Mouse (Mus musculus) forebrain, postnatal 0 days (tissue): Measurements from ENCODE around the gene Nav3. TPM values are rescaled to one million over a fixed set of nuclear protein-coding genes. Genes with fewer than 3 reads are reported as not detected.
A peak's percentile ranks its signal among the peaks of the same experiment; 100 is the strongest.

ENCODE experiments used
- ATAC-seq: fragments of 200-750 bp; cut with Nextera tagmentation; 2 replicates; pipeline ENCODE4 v1.8.0; 2017; ENCODE audit warnings: mild to moderate bottlenecking, moderate library complexity
- DNase-seq: peaks from one replicate; pipeline ENCODE4 v3.0.0-alpha.2; 2015
- H3K27ac ChIP-seq: fragments of 300-500 bp; sonication (generic); 2 replicates; pipeline ENCODE4 v1.5.1; 2014; ENCODE audit warnings: low read depth, mild to moderate bottlenecking, antibody characterized with exemption, low read length, moderate library complexity, mixed read lengths
- H3K27me3 ChIP-seq: fragments of 300-500 bp; sonication (generic); 2 replicates; pipeline ENCODE4 v1.6.1; 2014; ENCODE audit warnings: mild to moderate bottlenecking, low read length, mixed read lengths; ENCODE audit not compliant: insufficient read depth
- H3K36me3 ChIP-seq: fragments of 300-500 bp; sonication (generic); 2 replicates; pipeline ENCODE4 v1.6.1; 2014; ENCODE audit warnings: mild to moderate bottlenecking, moderate library complexity; ENCODE audit not compliant: insufficient read depth
- H3K4me1 ChIP-seq: fragments of 300-500 bp; sonication (generic); 2 replicates; pipeline ENCODE4 v1.6.1; 2014; ENCODE audit warnings: antibody characterized with exemption; ENCODE audit not compliant: insufficient read depth
- H3K4me2 ChIP-seq: fragments of 300-500 bp; sonication (generic); 2 replicates; pipeline ENCODE4 v1.6.1; 2014; ENCODE audit warnings: low read depth, mild to moderate bottlenecking, moderate library complexity
- H3K4me3 ChIP-seq: fragments of 300-500 bp; sonication (generic); 2 replicates; pipeline ENCODE4 v1.5.1; 2014; ENCODE audit warnings: low read depth, low read length, mixed read lengths
- H3K9ac ChIP-seq: fragments of 300-500 bp; sonication (generic); 2 replicates; pipeline ENCODE4 v1.6.1; 2014; ENCODE audit warnings: mild to moderate bottlenecking
- H3K9me3 ChIP-seq: fragments of 300-500 bp; sonication (generic); 2 replicates; pipeline ENCODE4 v1.6.1; 2016; ENCODE audit warnings: low read length
- CTCF ChIP-seq: sonication (generic); IDR thresholded peaks from 2 replicates; pipeline ENCODE4 v1.5.1; 2016; ENCODE audit warnings: antibody characterized with exemption, control low read depth, low read depth
- WGBS: fragments of 180-500 bp; shearing (Covaris S2); extraction: QIAGEN DNeasy Blood & Tissue Kit; methylation state at CpG from one replicate; pipeline ENCODE4 v1.1.7; 2014; 5-methylcytosine and 5-hydroxymethylcytosine counted together
- polyA plus RNA-seq: library from polyadenylated mRNA; unstranded; fragments of >200 nt; fragmentation: Nextera tagmentation; extraction: Ambion mirVana; gene quantifications from 2 replicates; pipeline ENCODE4 v1.2.1, GENCODE M21; 2015
- total RNA-seq: library from RNA; depleted of rRNA; stranded (reverse); fragments of >200 nt; gene quantifications from 2 replicates; pipeline ENCODE4 v1.2.3, GENCODE M21; 2014

The Nav3 gene
- total and polyA plus RNA-seq, 2 experiments from 2014 or later, result 20.1 to 119 TPM

DNA sequence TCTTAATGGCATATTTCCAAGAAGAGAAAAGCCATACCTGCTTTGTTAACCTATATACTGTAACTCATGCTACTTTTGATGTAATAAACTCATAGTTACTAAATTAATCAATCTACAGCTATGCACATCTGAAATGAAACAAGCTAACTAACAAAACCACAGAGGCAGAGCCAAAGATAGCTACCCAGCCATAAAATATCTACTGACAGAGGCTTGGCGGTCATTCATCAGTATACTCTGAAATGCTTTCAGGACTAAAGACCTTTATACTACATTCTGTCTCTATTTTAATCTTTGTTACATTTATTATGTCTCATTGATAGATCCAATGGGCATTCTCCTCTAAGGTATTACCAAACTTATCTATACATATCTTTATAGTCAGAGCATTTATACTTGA lies 185.4 kb downstream of the Nav3 start:
- DNase-seq (no peak), ATAC-seq (no peak)
- TF ChIP-seq CTCF, result no peak
- Histone ChIP-seq H3K9me3 (no peaks in the 10 kb centered on the region), H3K4me1 (no peaks in the 10 kb centered on the region; the same call in 1 of the 2 replicates), H3K4me2 (no peak overlapping the region), H3K36me3 (no peaks in the 10 kb centered on the region), H3K27me3 (no peaks in the 10 kb centered on the region), H3K27ac (no peak overlapping the region), H3K9ac (no peak overlapping the region), H3K4me3 (no peak overlapping the region)
- WGBS, result 65% methylated on average over 1 of the region's 1 CpGs

DNA sequence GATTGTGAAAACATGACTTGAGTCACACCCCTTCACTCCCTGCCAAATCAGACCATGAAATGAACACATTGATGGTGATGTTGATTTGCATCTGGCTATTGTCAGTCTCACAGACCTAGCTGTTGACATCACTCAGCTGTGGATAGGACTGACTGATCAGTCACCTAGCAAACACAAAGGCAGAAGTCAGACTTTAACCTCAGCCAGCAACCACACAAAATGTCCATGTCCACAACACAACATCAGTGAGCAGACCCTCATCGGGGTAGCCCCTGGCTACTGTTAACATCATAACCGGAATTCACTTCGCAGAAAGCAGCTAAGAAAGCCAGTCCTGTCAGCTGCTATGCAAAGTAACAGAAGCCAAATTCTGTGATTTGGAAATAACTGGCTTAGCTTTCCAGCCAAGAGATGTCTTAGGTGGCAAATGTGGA lies 213.9 kb downstream of the Nav3 start:
- 0 out of 2 replicates have a peak, but pooled peaks cover 2% of the 10 kb centered on the region for H3K4me1 ChIP-seq
- no peak overlapping the region for H3K4me2 ChIP-seq
- H3K9ac ChIP-seq, result no peak overlapping the region
- no peaks in the 10 kb centered on the region for H3K9me3 ChIP-seq
- no peaks in the 10 kb centered on the region for H3K36me3 ChIP-seq
- WGBS, result 33% methylated on average over 3 of the region's 3 CpGs
- no peaks in the 10 kb centered on the region for H3K27me3 ChIP-seq
- peak overlapping the region; percentile 58; the same call in 1 of the 2 replicates for H3K27ac ChIP-seq
- TF ChIP-seq CTCF, result no peak
- DNase-seq, result peak; percentile 49
- ATAC-seq, result peak; percentile 54
- no peak overlapping the region for H3K4me3 ChIP-seq

DNA sequence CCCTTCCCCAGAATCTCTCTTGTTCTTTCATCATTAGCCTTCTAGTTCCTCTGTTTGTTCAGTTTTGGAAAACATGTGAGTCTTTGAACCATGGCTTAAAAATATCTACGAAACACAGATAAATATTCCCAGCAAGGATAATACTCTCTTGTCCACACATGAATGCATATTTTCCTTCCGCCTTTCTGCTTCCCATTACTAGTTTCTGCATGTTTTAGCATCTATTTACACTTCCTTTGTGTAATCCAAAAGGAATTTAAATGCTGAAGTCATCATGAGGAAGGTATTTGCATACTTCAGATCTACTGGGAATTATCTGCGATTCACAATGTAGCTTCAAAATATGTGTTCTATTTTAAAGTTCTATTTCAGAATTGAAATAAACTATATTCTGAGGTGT lies 215.3 kb downstream of the Nav3 start:
- H3K4me2 ChIP-seq, result no peak overlapping the region
- H3K4me3 ChIP-seq, result no peak overlapping the region
- no peaks in the 10 kb centered on the region for H3K9me3 ChIP-seq
- no peak overlapping the region for H3K27ac ChIP-seq
- DNase-seq (peak; percentile 17), ATAC-seq (peak; percentile 27; the same call in 1 of the 2 replicates)
- H3K9ac ChIP-seq, result no peak overlapping the region
- 0 out of 2 replicates have a peak, but pooled peaks cover 2% of the 10 kb centered on the region for H3K4me1 ChIP-seq
- 26% methylated on average over 3 of the region's 3 CpGs for WGBS
- H3K36me3 ChIP-seq, result no peaks in the 10 kb centered on the region
- TF ChIP-seq CTCF, result no peak
- H3K27me3 ChIP-seq, result no peaks in the 10 kb centered on the region

DNA sequence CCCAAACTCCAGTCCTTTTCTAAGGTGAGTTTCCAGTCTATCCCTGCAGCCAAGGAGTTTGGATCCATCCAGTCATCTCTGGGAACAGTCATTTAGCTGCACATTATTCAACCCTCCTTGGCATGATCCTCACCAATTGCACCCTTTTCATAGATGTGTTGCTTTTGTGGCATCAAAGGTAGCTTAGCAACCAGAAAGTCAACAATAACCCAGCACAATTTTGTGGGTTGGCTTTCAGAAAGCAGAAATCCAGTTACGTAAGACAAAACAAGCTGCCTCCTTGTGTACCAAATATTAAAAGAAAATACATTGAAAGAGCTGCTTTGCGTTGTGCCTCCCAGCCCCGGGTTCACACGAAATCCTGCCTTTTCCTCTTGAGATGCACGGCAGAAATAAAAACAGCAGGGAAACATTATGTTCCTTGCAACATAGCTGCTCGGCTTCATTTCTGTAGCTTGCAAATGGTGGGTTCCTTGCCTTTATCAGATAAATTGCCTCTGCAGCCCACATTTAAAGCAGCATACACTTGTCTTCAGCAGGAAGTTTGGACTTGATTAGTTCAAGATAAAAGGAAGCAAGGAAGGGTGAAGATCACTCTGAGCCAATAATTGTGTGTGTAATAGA lies 222.6 kb downstream of the Nav3 start:
- no peaks in the 10 kb centered on the region for H3K27me3 ChIP-seq

DNA sequence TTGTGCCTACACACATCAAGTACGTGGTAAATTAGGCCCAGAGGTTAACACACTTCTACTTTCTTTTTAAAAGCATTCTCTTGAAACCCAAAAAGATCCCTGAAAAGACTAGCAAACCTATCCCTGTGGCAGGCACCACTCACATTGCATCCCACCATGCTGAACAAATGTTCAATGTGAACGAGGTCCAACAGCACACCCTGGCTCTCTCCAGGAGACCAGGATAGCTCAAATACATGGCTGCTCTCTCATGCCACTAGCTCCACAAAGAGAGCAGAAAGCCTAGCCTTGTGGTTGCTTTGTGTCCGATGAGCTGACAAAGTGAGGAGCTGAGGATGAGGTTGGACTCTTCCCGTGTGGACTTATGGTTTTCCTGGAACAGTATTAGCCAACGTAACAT lies 249.6 kb downstream of the Nav3 start:
- H3K4me2 ChIP-seq, result no peak overlapping the region
- 72% methylated on average over 5 of the region's 5 CpGs for WGBS
- no peaks in the 10 kb centered on the region for H3K27me3 ChIP-seq
- no peak overlapping the region for H3K4me3 ChIP-seq
- H3K4me1 ChIP-seq, result peaks cover 6% of the 10 kb centered on the region
- no peak for ATAC-seq
- H3K9ac ChIP-seq, result no peak overlapping the region
- no peak for TF ChIP-seq CTCF
- H3K36me3 ChIP-seq, result no peaks in the 10 kb centered on the region
- H3K27ac ChIP-seq, result no peak overlapping the region
- H3K9me3 ChIP-seq, result no peaks in the 10 kb centered on the region
- no peak for DNase-seq

More for the DNA sequence above, 222.6 kb downstream of the Nav3 start:
- Histone ChIP-seq H3K27ac (peak overlapping the region; percentile 74), H3K36me3 (no peaks in the 10 kb centered on the region), H3K4me1 (peaks cover 12% of the 10 kb centered on the region), H3K9me3 (no peaks in the 10 kb centered on the region), H3K4me3 (no peak overlapping the region), H3K9ac (peak overlapping the region; percentile 31), H3K4me2 (peak overlapping the region; percentile 33)
- peak; percentile 69 for ATAC-seq
- 19% methylated on average over 6 of the region's 6 CpGs for WGBS
- no peak for TF ChIP-seq CTCF
- peak; percentile 58 for DNase-seq

DNA sequence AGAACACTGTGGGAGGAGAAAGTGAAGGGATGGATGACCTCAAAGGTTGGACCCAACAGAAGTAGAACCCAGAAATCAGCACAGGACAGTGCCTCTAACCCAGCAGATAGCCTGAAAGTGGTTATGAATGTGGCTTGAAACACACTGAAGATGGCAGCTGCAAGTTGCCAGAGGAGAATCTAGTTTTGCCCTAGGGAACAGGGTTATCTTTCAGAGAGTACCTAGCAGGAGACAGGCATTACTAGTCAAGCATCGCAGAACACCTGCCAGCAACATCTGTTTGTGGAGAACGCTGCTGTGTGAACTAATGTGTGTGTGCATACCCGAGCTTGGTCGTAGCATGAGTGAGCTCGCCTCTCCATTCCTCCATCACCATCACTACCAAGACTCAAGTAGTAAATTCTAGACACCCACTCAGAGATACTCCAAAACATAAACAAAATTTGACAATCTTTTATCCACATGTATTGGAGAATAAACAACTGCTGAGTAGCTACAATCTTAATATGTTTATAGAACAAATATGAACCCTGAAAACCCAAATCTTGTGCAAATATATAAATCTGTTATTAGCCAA lies 251.8 kb downstream of the Nav3 start:
- 95% methylated on average over 5 of the region's 5 CpGs for WGBS
- H3K4me1 ChIP-seq, result peaks cover 6% of the 10 kb centered on the region
- no peaks in the 10 kb centered on the region for H3K36me3 ChIP-seq
- no peak overlapping the region for H3K4me2 ChIP-seq
- no peak overlapping the region for H3K9ac ChIP-seq
- no peaks in the 10 kb centered on the region for H3K9me3 ChIP-seq
- no peak overlapping the region for H3K27ac ChIP-seq
- no peak for TF ChIP-seq CTCF
- no peaks in the 10 kb centered on the region for H3K27me3 ChIP-seq
- H3K4me3 ChIP-seq, result no peak overlapping the region
- ATAC-seq (no peak), DNase-seq (no peak)

DNA sequence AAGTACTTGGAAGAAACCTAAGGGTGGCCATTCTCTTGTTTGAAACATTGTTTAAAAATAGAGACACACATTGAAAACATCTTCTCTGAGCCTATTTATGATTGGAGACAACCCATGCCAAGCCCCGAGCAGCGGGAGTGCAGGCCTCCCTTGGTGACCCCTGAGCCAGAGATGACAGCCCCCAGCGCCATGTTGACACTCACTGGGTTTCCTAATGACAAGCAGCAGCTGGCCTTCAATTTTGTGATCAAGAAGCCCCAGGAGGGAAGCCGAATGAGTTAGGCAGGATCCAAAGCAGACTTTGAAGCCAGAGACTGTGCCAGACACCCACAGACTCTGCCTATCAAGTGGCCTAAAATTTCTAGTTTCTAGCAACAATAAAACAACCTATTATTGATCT lies 263.1 kb downstream of the Nav3 start:
- H3K9me3 ChIP-seq, result no peaks in the 10 kb centered on the region
- peak; percentile 51 for DNase-seq
- no peak overlapping the region for H3K9ac ChIP-seq
- 0 out of 2 replicates have a peak overlapping the region, but pooled peaks have one; percentile 9 for H3K4me2 ChIP-seq
- no peak for TF ChIP-seq CTCF
- 16% methylated on average over 4 of the region's 4 CpGs for WGBS
- peaks cover 19% of the 10 kb centered on the region for H3K4me1 ChIP-seq
- H3K4me3 ChIP-seq, result no peak overlapping the region
- peak; percentile 68 for ATAC-seq
- H3K27me3 ChIP-seq, result no peaks in the 10 kb centered on the region
- H3K27ac ChIP-seq, result peak overlapping the region; percentile 64
- H3K36me3 ChIP-seq, result no peaks in the 10 kb centered on the region
